Mouse (Mus musculus) left cerebral cortex, postnatal 25 days (tissue): ENCODE measurements around the gene Aicda. TPM values are rescaled to one million over a fixed set of nuclear protein-coding genes. Genes with fewer than 3 reads are reported as not detected.
"Not testable (repeated sequence)": the region's sequence is repeated elsewhere in the genome, so short reads cannot be mapped to it uniquely, and the experiment has no call there.

Experiments
- DNase-seq, 2 experiments: peaks; one replicate each; pipeline ENCODE4 v3.0.0; 2022; ENCODE audit warnings: low spot score in 2 of 2, mixed read lengths in 1 of 2
- intact Hi-C: fragments of 180-260 bp; cut with DNase I; formaldehyde crosslinking; loops from one replicate; pipeline ENCODE4 v1.15.1; 2025
- total RNA-seq, 2 experiments: library from RNA; stranded (reverse); gene quantifications; 2 replicates each; pipeline ENCODE4 v1.2.3; 2021

Gene Aicda
- total RNA-seq: not detected

DNA sequence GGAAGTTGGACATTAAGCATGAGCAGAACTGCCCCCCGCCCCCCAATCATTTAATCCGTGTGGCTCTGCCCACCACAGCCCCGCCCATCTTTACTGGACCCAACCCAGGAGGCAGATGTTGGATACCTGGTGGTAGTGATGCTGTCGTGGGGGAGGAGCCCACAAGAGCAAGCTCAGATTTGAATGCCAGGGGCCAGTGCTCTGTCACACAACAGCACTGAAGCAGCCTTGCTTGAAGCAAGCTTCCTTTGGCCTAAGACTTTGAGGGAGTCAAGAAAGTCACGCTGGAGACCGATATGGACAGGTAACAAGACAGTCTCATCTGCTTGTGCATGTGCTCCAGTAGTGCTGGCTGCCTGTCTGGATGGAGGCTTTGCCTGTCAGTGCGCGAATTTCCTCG, at the start of gene Aicda:
Aicda (plus strand) TSS at position 196 of the 400 bp plus-strand sequence.
- intact Hi-C loops: no loop called here

DNA sequence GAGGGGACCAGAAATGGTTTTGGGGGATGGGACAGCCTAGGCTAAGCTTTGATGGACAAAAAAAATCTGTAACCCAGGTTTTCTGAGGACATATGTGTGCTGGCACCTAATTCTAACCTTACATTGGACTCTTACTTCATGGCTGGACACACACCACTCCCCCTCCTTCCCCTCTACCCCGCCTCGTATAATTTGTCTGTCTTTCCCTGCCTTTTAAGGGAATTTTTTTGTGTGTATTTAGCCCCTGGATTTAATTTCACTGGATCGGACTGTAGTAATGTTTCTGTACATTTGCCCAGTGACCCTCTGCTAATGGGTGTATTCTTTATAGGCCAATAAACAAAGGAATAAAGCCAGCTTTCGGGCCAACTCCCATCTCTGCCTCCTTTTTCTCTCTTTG, 48.6 kb upstream of the Aicda start:
- intact Hi-C loops: no loop called here
- DNase-seq: no peak

More for the DNA sequence above, at the start of gene Aicda:
- no peak for DNase-seq

DNA sequence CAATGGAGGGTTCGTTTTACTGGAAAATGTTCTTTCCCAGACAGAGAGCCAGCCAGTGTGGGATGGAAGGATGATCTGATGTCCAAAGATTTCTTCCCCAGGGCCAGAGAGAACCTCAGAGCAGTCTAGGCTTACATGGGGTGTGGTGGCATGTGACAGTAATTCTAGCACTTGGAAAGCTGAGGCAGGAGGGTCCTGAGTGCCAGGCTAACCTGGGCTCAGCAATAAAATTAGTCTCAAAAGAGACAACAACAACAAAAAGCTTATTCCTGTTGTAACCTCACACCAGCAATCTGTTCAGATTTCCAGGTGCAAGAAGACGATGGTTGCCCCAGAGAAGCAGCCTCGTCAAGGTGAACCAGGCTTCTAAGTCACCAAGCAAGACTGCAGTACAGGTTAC, 48.1 kb upstream of the Aicda start, which contains the start of gene Mfap5:
Mfap5 (plus strand) TSS at position 301 of the 400 bp plus-strand sequence.
- no peak for DNase-seq

DNA sequence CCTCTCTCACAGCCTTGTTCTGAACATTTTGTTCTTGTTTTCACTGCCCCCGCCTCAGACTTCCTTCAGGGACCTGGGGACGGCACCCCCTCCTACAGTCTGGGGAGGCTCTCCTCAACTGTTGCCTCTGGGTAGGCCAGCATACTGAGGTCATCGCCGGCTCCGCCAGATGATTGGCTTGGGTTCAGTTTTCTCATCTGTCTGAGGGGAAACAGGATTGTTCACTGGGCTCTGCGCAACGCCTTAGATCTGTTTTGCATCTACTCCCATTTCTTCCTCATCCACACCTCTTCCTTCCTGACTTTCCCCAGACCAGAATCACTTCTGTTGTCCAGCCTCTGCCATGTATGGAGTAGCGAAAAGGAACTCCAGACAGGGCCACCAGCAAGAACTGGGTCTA, 45.1 kb upstream of the Aicda start:
- intact Hi-C loops: no loop called here

More for the DNA sequence above, 48.1 kb upstream of the Aicda start, which contains the start of gene Mfap5:
- intact Hi-C loops: no loop called here

DNA sequence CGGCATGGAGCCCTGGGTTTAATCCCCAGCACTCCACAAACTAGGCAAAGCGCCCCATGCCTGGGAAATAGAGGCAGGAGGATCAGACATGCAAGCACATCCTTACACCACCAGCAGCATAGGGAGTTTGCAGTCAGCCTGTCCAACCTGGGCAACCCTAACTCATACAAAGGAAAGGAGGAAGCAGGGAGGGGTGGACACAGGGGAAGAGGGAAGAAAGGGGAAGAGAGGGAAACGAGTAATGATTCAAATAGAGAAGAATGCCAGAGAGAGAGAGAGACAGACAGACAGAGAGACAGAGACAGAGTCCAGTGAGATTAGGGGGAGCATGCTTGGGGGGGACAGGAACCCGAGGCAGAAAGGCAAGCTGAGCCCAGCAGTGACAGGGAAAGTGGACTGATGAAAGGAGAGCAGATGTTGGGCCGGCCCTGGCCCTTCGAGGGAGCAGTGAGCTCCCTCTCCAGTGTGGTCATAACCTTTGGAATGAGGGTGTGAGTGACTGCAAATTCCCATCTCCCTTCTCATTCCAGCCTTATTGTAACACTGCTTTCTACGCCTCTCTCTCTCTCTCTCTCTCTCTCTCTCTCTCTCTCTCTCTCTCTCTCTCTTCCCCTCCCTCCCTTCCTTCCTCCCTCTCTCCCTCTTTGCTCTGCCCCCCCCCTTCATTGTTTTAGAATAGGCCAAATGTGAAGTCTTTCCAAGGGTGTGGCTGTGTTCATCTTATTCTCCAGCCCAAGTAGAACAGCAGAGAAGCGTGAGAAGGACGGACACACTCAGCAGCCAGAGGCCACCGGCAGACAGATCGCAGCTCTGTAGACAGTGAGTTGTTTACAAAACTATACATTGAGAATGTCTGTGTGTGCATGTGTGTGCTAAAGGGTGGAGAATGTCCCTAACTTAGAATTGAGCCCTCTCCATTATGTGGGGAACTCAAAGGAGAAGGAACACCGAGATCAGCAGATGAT, 40.4 kb upstream of the Aicda start:
- DNase-seq: no peak
- intact Hi-C loops: no loop called here

More for the DNA sequence above, 45.1 kb upstream of the Aicda start:
- DNase-seq: no peak

DNA sequence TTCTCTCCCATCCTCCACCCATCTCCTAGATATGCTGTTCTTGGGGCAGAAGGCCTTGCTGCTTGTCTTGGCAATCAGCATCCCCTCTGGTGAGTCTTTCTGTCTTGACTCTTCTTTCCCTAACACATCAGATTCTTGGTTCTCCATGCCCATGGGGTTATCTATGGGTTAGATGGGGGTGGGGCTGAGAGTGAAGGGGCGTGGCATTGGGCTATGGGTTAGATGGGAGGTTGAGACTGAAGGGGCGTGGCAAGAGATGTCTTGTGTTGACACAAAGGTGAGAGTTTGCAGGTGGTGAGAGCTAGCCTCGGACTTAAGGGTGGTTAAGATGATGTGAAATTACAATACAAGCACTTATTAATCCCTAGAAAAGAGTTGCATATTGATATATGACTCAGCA, 39.3 kb upstream of the Aicda start:
- DNase-seq: no peak
- intact Hi-C loops: no loop called here

DNA sequence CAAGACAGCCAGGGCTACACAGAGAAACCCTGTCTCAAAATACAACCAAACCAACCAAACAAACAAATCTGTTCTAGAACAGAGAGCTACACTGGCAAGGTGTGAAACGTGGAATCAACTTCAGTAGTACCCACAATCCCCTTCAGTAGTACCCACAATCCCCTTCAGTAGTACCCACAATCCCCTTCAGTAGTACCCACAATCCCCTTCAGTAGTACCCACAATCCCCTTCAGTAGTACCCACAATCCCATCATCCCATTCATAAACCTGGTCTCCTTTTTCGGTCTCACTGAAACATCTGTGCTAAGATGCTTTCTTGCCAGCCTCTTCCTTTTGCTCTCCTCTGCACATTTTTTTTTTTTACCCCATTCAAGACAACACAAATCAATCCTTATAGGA, 37.8 kb upstream of the Aicda start:
- intact Hi-C loops, DNase-seq: not testable (repeated sequence)

DNA sequence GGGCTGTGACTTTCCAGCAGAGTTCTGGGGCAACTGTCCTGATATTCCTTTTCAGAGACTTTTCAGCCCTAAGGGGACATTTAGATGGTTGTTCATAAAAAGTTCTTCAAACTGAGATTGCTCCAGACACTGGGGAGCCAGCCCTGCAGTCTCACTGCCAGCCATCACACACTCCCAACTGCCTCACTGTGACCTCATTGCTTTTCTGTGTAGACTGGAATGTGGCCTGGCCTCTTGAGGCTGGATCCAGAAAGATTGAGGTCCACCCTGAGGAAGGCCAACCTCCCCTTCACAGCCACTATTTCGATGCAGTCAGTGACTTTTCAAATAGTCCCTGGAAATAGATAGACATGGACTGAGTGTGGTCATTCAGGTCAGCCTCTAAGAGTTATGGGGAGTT, 35.9 kb upstream of the Aicda start:
- intact Hi-C loops: no loop called here
- no peak for DNase-seq

DNA sequence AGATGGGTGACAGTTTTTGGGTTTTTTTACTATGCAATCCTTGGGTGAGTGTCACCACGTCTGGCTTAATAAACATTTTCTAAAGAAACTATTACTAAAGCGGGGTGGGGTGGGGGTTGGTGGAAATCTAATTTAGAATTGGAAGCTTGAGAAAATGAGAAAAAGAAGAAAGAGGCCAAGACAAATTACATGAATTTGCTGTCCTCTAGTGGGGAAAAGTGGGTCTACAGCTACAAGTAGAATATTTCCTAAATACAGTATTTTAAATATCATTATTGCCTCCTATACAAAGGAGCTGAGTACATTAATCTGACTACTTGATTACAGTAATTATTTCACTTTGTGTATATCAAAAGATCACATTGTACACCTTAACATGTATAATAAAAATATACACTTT, 34.2 kb upstream of the Aicda start:
- intact Hi-C loops: loop anchor here (1.0 kb wide), 1 partner anchor 119 kb away; no protein-coding TSS in a partner anchor
- DNase-seq: peak; percentile 26 to 43

DNA sequence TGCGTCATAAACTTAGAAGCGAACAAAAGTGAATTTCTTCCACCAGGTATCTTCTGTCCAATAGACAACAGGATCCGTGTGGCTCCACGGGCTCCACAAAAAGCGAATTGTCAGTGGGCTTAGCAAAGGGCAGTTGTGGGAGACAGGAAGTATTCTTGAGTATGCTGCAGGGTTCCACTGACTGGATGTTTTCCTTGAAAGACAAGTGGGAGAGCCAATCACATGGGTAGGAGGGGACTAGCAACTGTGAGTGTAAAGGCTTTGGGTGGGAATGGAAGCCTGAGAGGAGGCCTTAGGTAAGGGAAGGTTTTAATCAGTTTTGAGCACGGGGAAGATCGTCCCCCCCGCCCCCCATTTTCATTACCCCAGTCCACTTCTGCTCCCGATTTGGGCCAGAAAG, 31.0 kb upstream of the Aicda start:
- DNase-seq: peak in 1 of 2 experiments; percentile 36
- intact Hi-C loops: no loop called here

DNA sequence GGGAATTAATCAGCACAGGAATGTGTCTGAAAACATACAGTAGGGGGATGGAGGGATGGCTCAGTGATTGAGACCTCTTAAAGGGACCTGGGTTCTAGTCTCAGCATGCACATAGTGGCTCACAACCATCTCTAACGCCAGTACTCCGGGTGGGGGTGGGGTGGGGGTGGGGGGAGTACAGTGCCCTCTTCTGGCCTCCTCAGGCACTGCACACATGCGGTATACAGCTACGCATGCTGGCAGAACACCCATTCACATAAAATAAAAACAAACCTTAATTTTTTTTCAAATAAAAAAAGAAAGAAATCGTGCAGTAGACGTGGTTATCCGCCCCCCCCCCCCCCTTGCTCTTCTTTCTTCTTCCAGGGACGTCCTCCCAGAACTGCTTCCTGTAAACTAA, 30.3 kb upstream of the Aicda start:
- intact Hi-C loops: no loop called here

DNA sequence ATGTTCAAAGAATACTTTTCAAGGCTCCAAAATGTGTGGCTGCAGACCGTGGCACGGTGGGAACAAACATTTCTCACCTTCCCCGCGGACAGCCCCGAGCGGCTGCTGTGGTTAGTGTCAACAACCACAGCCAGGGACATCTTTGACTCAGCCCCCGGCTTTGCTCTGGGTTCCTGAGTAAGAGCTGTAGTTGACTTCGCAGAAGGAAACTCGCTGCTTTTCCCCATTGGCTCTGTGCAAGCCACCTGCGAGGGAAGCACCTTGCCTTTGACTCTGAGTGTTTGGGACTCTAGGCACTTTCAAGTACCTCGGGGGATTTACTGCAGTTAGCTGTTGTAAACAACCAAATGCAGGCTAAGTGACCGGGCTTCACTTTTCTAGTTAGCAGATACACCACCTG, 26.0 kb upstream of the Aicda start:
- intact Hi-C loops: loop anchor here (5.0 kb wide), 1 partner anchor 35 kb away; no protein-coding TSS in a partner anchor

More for the DNA sequence above, 30.3 kb upstream of the Aicda start:
- no peak for DNase-seq

DNA sequence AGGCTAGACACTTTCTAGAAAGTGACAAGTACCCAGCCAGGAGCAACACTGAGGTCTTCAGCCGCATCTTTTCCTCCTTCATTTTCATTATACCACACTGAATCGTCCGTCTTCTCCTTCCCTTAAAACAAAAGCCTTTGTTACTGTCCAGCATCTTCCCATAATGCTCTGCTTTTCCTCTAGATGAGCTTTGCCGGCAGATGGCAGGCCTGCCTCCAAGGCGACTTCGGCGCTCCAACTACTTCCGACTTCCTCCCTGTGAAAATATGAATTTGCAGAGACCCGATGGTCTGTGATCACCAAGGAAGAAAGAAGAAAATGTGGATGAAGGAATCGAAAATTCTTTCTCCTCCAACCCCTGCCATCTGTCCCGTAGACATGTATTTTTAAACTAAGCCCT, 25.5 kb upstream of the Aicda start:
- peak in 1 of 2 experiments; percentile 27 for DNase-seq
- intact Hi-C loops: loop anchor here (5.0 kb wide), 1 partner anchor 34 kb away; no protein-coding TSS in a partner anchor

More for the DNA sequence above, 26.0 kb upstream of the Aicda start:
- no peak for DNase-seq

GRCm38 (mm10) chr6:122531466-122532174, 22.0 kb upstream of the Aicda start:
- no peak for DNase-seq
- intact Hi-C loops: no loop called here

DNA sequence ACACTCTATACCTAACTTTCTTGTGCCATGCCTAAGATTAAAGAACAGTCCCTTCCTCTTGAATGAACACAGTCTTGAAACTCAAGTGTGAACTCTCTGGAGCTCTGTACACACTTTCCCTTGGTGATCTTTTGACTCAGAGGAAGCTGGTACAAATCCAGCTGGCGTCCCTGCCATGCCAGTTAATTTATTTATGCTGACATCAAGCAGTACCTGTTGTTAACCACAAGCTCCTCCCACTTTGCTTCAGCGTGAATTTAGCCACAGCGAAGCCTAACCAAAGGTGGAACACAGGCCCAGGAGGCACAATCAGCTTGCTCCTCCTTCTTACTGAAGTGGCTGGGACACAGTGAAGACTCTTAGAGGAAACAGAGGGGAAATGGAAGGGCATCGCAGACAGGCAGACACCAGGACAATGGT, 20.7 kb upstream of the Aicda start:
- intact Hi-C loops: no loop called here
- DNase-seq: no peak

GRCm38 (mm10) chr6:122534032-122534431, 19.6 kb upstream of the Aicda start:
- no peak for DNase-seq
- intact Hi-C loops: no loop called here

- DNase-seq: peak in 1 of 2 experiments; percentile 56
- intact Hi-C loops: no loop called here
Measured at GRCm38 (mm10) chr6:122539564-122539963, 14.0 kb upstream of the Aicda start.

DNA sequence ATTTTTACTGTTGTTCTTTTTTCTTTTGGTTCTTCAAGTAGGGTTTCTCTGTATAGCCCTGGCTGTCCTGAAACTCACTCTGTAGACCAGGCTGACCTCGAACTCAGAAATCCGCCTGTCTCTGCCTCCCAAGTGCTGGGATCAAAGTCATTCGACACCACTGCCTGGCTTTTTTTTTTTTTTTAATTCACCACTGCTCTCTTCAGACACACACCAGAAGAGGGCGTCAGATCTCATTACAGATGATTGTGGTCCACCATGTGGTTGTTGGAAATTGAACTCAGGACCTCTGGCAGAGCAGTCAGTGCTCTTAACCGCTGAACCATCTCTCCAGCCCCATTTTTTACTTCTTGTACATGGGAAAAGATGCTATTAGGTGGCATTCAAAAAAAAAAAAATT, 11.1 kb upstream of the Aicda start:
- DNase-seq, intact Hi-C loops: not testable (repeated sequence)

- intact Hi-C loops: no loop called here
- DNase-seq: no peak
Measured at GRCm38 (mm10) chr6:122543574-122543973, 10.0 kb upstream of the Aicda start.

DNA sequence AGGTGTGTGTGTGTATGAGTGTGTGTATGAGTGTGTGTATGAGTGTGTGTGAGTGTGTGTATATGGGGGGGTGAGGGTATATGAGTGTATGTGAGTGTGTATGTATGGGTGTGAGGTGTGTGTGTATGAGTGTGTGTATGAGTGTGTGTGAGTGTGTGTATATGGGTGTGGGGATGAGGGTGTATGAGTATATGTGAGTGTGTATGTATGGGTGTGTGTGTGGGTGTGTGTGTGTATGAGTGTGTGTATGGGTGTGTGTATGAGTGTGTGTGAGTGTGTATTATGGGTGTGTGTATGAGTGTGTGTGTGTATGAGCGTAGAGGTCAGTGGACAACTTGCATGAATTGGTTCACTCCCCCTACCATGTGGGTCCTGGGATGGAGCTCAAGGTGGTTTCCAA, 8.9 kb upstream of the Aicda start:
- intact Hi-C loops: no loop called here
- no peak for DNase-seq
